Mouse (Mus musculus) forebrain, embryonic 16.5 days (tissue): Measurements from ENCODE around the gene Arhgef12. TPM values are rescaled to one million over a fixed set of nuclear protein-coding genes. Genes with fewer than 3 reads are reported as not detected.
A peak's percentile ranks its signal among the peaks of the same experiment; 100 is the strongest.
"Not testable (repeated sequence)": the region's sequence is repeated elsewhere in the genome, so short reads cannot be mapped to it uniquely, and the experiment has no call there.

Source experiments
- ATAC-seq: fragments of 200-750 bp; cut with Nextera tagmentation; 2 replicates; pipeline ENCODE4 v1.8.0; 2017; ENCODE audit warnings: mild to moderate bottlenecking, moderate library complexity
- H3K27ac ChIP-seq: fragments of 300-500 bp; sonication (generic); 2 replicates; pipeline ENCODE4 v1.5.1; 2014; ENCODE audit warnings: low read length, control low read depth
- H3K27me3 ChIP-seq: fragments of 300-500 bp; sonication (generic); replicated peaks from 2 replicates; pipeline ENCODE4 v1.6.1; 2014; ENCODE audit warnings: low read length; ENCODE audit not compliant: control insufficient read depth, insufficient read depth
- H3K36me3 ChIP-seq: fragments of 300-500 bp; sonication (generic); 2 replicates; pipeline ENCODE4 v1.6.1; 2014; ENCODE audit not compliant: control insufficient read depth, insufficient read depth
- H3K4me1 ChIP-seq: fragments of 300-500 bp; sonication (generic); replicated peaks from 2 replicates; pipeline ENCODE4 v1.6.1; 2014; ENCODE audit warnings: low read length; ENCODE audit not compliant: control insufficient read depth, insufficient read depth
- H3K4me2 ChIP-seq: fragments of 300-500 bp; sonication (generic); 2 replicates; pipeline ENCODE4 v1.6.1; 2014; ENCODE audit warnings: mild to moderate bottlenecking, low read length, control low read depth
- H3K4me3 ChIP-seq: fragments of 300-500 bp; sonication (generic); replicated peaks from 2 replicates; pipeline ENCODE4 v1.5.1; 2014; ENCODE audit warnings: mild to moderate bottlenecking, low read length, control low read depth
- H3K9ac ChIP-seq: fragments of 300-500 bp; sonication (generic); replicated peaks from 2 replicates; pipeline ENCODE4 v1.6.1; 2014; ENCODE audit warnings: low read depth, low read length, control low read depth
- H3K9me3 ChIP-seq: fragments of 300-500 bp; sonication (generic); 2 replicates; pipeline ENCODE4 v1.6.1; 2016; ENCODE audit warnings: low read length; ENCODE audit not compliant: control insufficient read depth
- WGBS: fragments of 180-500 bp; shearing (Covaris S2); extraction: QIAGEN DNeasy Blood & Tissue Kit; methylation state at CpG from one replicate; pipeline ENCODE4 v1.1.7; 2014; 5-methylcytosine and 5-hydroxymethylcytosine counted together
- polyA plus RNA-seq: library from polyadenylated mRNA; unstranded; fragments of >200 nt; fragmentation: Nextera tagmentation; extraction: Ambion mirVana; gene quantifications from 2 replicates; pipeline ENCODE4 v1.2.1, GENCODE M21; 2015

Gene Arhgef12
- polyA plus RNA-seq, 1 experiment from 2014 or later: 20.5 TPM

- Histone ChIP-seq H3K9ac (no peak overlapping the region), H3K27me3 (no peaks in the 10 kb centered on the region), H3K4me1 (no peaks in the 10 kb centered on the region), H3K4me2 (no peak overlapping the region), H3K36me3 (no peaks in the 10 kb centered on the region), H3K4me3 (no peak overlapping the region), H3K9me3 (no peaks in the 10 kb centered on the region), H3K27ac (no peak overlapping the region)
- WGBS: 30% methylated on average over 4 of the region's 4 CpGs
- ATAC-seq: no peak
These were observed 25.3 kb upstream of the Arhgef12 start for GRCm38 (mm10) chr9:43132380-43132779.

- ATAC-seq: no peak
These were observed 24.9 kb upstream of the Arhgef12 start for GRCm38 (mm10) chr9:43131940-43132339.

GRCm38 (mm10) chr9:43130684-43131083, 23.6 kb upstream of the Arhgef12 start:
- H3K27me3 ChIP-seq: no peaks in the 10 kb centered on the region
- H3K9ac ChIP-seq: no peak overlapping the region
- H3K9me3 ChIP-seq: no peaks in the 10 kb centered on the region
- no peaks in the 10 kb centered on the region for H3K36me3 ChIP-seq
- ATAC-seq: no peak
- no peaks in the 10 kb centered on the region for H3K4me1 ChIP-seq
- 91% methylated on average over 2 of the region's 2 CpGs for WGBS
- H3K4me3 ChIP-seq: no peak overlapping the region
- H3K27ac ChIP-seq: no peak overlapping the region
- no peak overlapping the region for H3K4me2 ChIP-seq

More at GRCm38 (mm10) chr9:43131940-43132339, 24.9 kb upstream of the Arhgef12 start:
- Histone ChIP-seq H3K4me1 (no peaks in the 10 kb centered on the region), H3K9ac (no peak overlapping the region), H3K36me3 (no peaks in the 10 kb centered on the region), H3K4me2 (no peak overlapping the region), H3K9me3 (no peaks in the 10 kb centered on the region), H3K27ac (no peak overlapping the region), H3K27me3 (no peaks in the 10 kb centered on the region), H3K4me3 (no peak overlapping the region)
- 77% methylated on average over 5 of the region's 5 CpGs for WGBS

- Histone ChIP-seq H3K36me3 (no peaks in the 10 kb centered on the region), H3K9me3 (no peaks in the 10 kb centered on the region), H3K4me3 (no peak overlapping the region), H3K27ac (no peak overlapping the region), H3K9ac (no peak overlapping the region), H3K27me3 (no peaks in the 10 kb centered on the region), H3K4me2 (no peak overlapping the region), H3K4me1 (no peaks in the 10 kb centered on the region)
- 69% methylated on average over 10 of the region's 10 CpGs for WGBS
- ATAC-seq: no peak
These were observed 20.2 kb upstream of the Arhgef12 start for GRCm38 (mm10) chr9:43127101-43127787.

- ATAC-seq: no peak
- no peaks in the 10 kb centered on the region for H3K4me1 ChIP-seq
These were observed 15.3 kb upstream of the Arhgef12 start for GRCm38 (mm10) chr9:43122379-43122778.

GRCm38 (mm10) chr9:43121948-43122347, 14.9 kb upstream of the Arhgef12 start:
- not testable (repeated sequence) for H3K9ac ChIP-seq, H3K4me3 ChIP-seq, H3K27ac ChIP-seq, H3K36me3 ChIP-seq, H3K4me1 ChIP-seq, ATAC-seq, H3K9me3 ChIP-seq, H3K27me3 ChIP-seq, H3K4me2 ChIP-seq
- 82% methylated on average over 2 of the region's 2 CpGs for WGBS

More at GRCm38 (mm10) chr9:43122379-43122778, 15.3 kb upstream of the Arhgef12 start:
- Histone ChIP-seq H3K4me3 (no peak overlapping the region), H3K9me3 (no peaks in the 10 kb centered on the region), H3K36me3 (no peaks in the 10 kb centered on the region), H3K27ac (no peak overlapping the region), H3K27me3 (no peaks in the 10 kb centered on the region; the same call in 1 of the 2 replicates), H3K4me2 (no peak overlapping the region), H3K9ac (no peak overlapping the region)
- WGBS: 48% methylated on average over 1 of the region's 1 CpGs

GRCm38 (mm10) chr9:43116997-43117336, 9.9 kb upstream of the Arhgef12 start:
- no peak for ATAC-seq
- Histone ChIP-seq H3K36me3 (no peaks in the 10 kb centered on the region; the same call in 1 of the 2 replicates), H3K27ac (no peak overlapping the region), H3K27me3 (no peaks in the 10 kb centered on the region; the same call in 1 of the 2 replicates), H3K9me3 (no peaks in the 10 kb centered on the region), H3K4me1 (peaks cover 10% of the 10 kb centered on the region), H3K4me2 (no peak overlapping the region), H3K4me3 (no peak overlapping the region), H3K9ac (no peak overlapping the region)
- 85% methylated on average over 6 of the region's 6 CpGs for WGBS

GRCm38 (mm10) chr9:43116134-43116996, 9.3 kb upstream of the Arhgef12 start, which contains the start of gene Tmem136:
Gene Tmem136, minus strand, starts transcription at chr9:43116570.
- peak within 1 kb of the TSS; percentile 99 for H3K4me3 ChIP-seq

GRCm38 (mm10) chr9:43115431-43116133, 8.5 kb upstream of the Arhgef12 start:
- Histone ChIP-seq H3K27ac (no peak overlapping the region), H3K9ac (peak overlapping the region; percentile 96), H3K4me1 (peaks cover 10% of the 10 kb centered on the region), H3K36me3 (peaks cover 8% of the 10 kb centered on the region), H3K4me2 (peak overlapping the region; percentile 87), H3K4me3 (peak overlapping the region; percentile 99), H3K9me3 (no peaks in the 10 kb centered on the region), H3K27me3 (no peaks in the 10 kb centered on the region; the same call in 1 of the 2 replicates)
- 8% methylated on average over 12 of the region's 12 CpGs for WGBS
- ATAC-seq: no peak

More at GRCm38 (mm10) chr9:43116134-43116996, 9.3 kb upstream of the Arhgef12 start, which contains the start of gene Tmem136:
- Histone ChIP-seq H3K27ac (peak within 1 kb of the TSS; percentile 47; the same call in 1 of the 2 replicates), H3K36me3 (peaks cover 2% of the 10 kb centered on the region), H3K9me3 (no peaks in the 10 kb centered on the region), H3K4me2 (peak within 1 kb of the TSS; percentile 87), H3K9ac (peak within 1 kb of the TSS; percentile 96), H3K4me1 (peaks cover 10% of the 10 kb centered on the region), H3K27me3 (no peaks in the 10 kb centered on the region; the same call in 1 of the 2 replicates)
- peak; percentile 99 for ATAC-seq
- 3% methylated on average over 54 of the region's 55 CpGs for WGBS
